Comparison of ENCODE assay signal across 9 mouse cellular contexts in the genomic region with DNA sequence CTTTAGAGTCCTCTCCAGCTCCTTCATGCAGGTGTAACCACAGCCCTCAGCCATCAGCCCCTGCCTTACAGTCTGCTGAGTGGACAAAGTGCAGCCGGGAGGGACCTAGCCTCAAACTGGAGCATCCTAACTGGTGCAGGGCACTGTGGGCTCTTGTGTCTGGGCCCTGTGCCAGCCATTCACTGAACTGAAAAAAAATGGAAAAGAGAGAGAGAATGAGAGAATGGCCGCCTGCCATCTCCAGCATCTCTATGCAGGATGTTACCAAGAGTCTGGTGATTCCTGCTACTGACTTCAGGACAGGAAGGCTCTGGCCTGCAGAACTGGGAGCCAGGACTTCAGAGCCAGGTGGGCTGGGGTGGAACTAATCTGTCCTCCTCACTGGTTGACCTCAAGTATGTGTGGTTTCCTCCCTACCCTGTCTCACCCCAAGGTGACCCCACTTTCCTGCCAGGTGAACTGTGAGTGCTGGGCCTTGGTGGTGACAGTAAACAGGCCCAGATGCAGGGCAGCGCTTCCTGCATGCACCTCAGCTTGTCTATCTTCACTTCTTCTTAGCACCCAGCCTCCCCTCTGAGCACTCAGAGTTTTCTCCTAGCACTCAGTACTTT. TPM values are rescaled to one million over a fixed set of nuclear protein-coding genes. Genes with fewer than 3 reads are reported as not detected.
DNase-seq lines count a peak whose midpoint lies in the region; ATAC-seq lines count a peak whose summit lies in the region.
"Had no signal": no experiment of that assay in that cellular context is flagged by ENCODE, and none has a peak within 500 bp of the region (broad histone marks: within the 10 kb centered on the region; RNA-seq: fewer than 3 reads in every experiment).

No protein-coding gene starts in this region.

- H3K9ac ChIP-seq in lung, embryonic 15.5 days, result no peak overlapping the region
- peak overlapping the region; percentile 0; the same call in 1 of the 2 replicates for H3K9ac ChIP-seq in forebrain, embryonic 13.5 days
- H3K9ac ChIP-seq in limb, embryonic 12.5 days (replicated peaks), result no peak overlapping the region

- WGBS in lung, embryonic 15.5 days, result 18% methylated on average over 3 of the region's 3 CpGs
- 35% methylated on average over 3 of the region's 3 CpGs for WGBS in forebrain, embryonic 13.5 days
- WGBS in limb, embryonic 12.5 days, result 68% methylated on average over 3 of the region's 3 CpGs

- peaks cover 52% of the 10 kb centered on the region for H3K4me1 ChIP-seq in lung, embryonic 15.5 days
- H3K4me1 ChIP-seq in forebrain, embryonic 13.5 days, result peaks cover 30% of the 10 kb centered on the region
- H3K4me1 ChIP-seq in limb, embryonic 12.5 days (replicated peaks), result peaks cover 41% of the 10 kb centered on the region

- H3K27me3 ChIP-seq in lung, embryonic 15.5 days, result no peaks in the 10 kb centered on the region
- no peaks in the 10 kb centered on the region for H3K27me3 ChIP-seq in forebrain, embryonic 13.5 days
- no peaks in the 10 kb centered on the region for H3K27me3 ChIP-seq in limb, embryonic 12.5 days

- no peak overlapping the region for H3K4me2 ChIP-seq in lung, embryonic 15.5 days
- no peak overlapping the region for H3K4me2 ChIP-seq in forebrain, embryonic 13.5 days
- no peak overlapping the region for H3K4me2 ChIP-seq in limb, embryonic 12.5 days

- no peak for DNase-seq in cerebellum, adult 8-10 months
- no peak for DNase-seq in lung, postnatal 14 days
- DNase-seq in thymus, postnatal 4 days, result peak; percentile 49
- DNase-seq in urinary bladder, postnatal 25 days (ENCODE audit: low spot score), result no peak

- peak overlapping the region; percentile 74 for H3K27ac ChIP-seq in lung, embryonic 15.5 days
- peak overlapping the region; percentile 21; the same call in 1 of the 2 replicates for H3K27ac ChIP-seq in forebrain, embryonic 13.5 days
- H3K27ac ChIP-seq in limb, embryonic 12.5 days, result peak overlapping the region; percentile 79
- H3K27ac ChIP-seq: macrophage had no signal

- 0 out of 2 replicates have a peak, but pooled peaks have one; percentile 52 for ATAC-seq in cerebellum, adult (ENCODE audit: insufficient number of reproducible peaks, low FRiP score, low TSS enrichment)
- ATAC-seq in lung, embryonic 15.5 days (ENCODE audit: borderline replicate concordance, extremely low read depth, low FRiP score, low TSS enrichment), result peak; percentile 64
- peak; percentile 81 for ATAC-seq in forebrain, embryonic 13.5 days
- no peak for ATAC-seq in limb, embryonic 12.5 days (ENCODE audit: insufficient number of reproducible peaks, insufficient read depth, low FRiP score, low TSS enrichment, low read depth)

- no peaks in the 10 kb centered on the region for H3K36me3 ChIP-seq in lung, embryonic 15.5 days
- peaks cover 6% of the 10 kb centered on the region; the same call in 1 of the 2 replicates for H3K36me3 ChIP-seq in forebrain, embryonic 13.5 days (ENCODE audit: poor library complexity, severe bottlenecking)
- H3K36me3 ChIP-seq in limb, embryonic 12.5 days, result peaks cover 38% of the 10 kb centered on the region

- no peak overlapping the region for H3K4me3 ChIP-seq in lung, embryonic 15.5 days
- H3K4me3 ChIP-seq in forebrain, embryonic 13.5 days, result no peak overlapping the region
- no peak overlapping the region for H3K4me3 ChIP-seq in limb, embryonic 12.5 days (replicated peaks)

- no peaks in the 10 kb centered on the region for H3K9me3 ChIP-seq in lung, embryonic 15.5 days
- H3K9me3 ChIP-seq in forebrain, embryonic 13.5 days (replicated peaks), result no peaks in the 10 kb centered on the region
- H3K9me3 ChIP-seq in limb, embryonic 12.5 days, result no peaks in the 10 kb centered on the region

RNA-seq across cellular contexts. Expression of a gene that starts 16.1 kb away (rescaled TPM):
- polyA plus RNA-seq in lung, embryonic 15.5 days (2015; fragmentation: Nextera tagmentation; extraction: Ambion mirVana), result 21.8 and 24.3 TPM in 2 replicates
- polyA plus RNA-seq in forebrain, embryonic 13.5 days (2015; fragmentation: Nextera tagmentation; extraction: Ambion mirVana), result 15.7 and 18.6 TPM in 2 replicates
- polyA plus RNA-seq in limb, embryonic 12.5 days (2016; fragmentation: Nextera tagmentation; extraction: Ambion mirVana), result 27.7 and 29.4 TPM in 2 replicates

Comparison
In these comparisons a context has a peak if more than half of its experiments do, and no peak if none do; other contexts are left out.
1. H3K27ac ChIP-seq: peak in every context shown above with its lines; median percentile 79 in limb, embryonic 12.5 days; 74 in lung, embryonic 15.5 days; 21 in forebrain, embryonic 13.5 days.